Mouse (Mus musculus) E14TG2a.4 (cell line): Measurements from ENCODE around the gene Acbd5.

Experiments
- CTCF ChIP-seq: conservative IDR thresholded peaks from 2 replicates; pipeline ENCODE4 v1.5.1; 2014; ENCODE audit warnings: low read length
- NANOG ChIP-seq: IDR thresholded peaks from 2 replicates; pipeline ENCODE4 v1.6.1; 2014; ENCODE audit warnings: borderline replicate concordance, low read length, mixed read lengths
- POU5F1 ChIP-seq: IDR thresholded peaks from 2 replicates; pipeline ENCODE4 v1.6.1; 2014; ENCODE audit warnings: low read length, borderline replicate concordance

GRCm38 (mm10) chr2:23071406-23071805, 3.4 kb downstream of the Acbd5 start:
- TF ChIP-seq CTCF (no peak), NANOG (no peak), POU5F1 (no peak)
